Mouse (Mus musculus) B cell, adult 2 months (primary cell): ENCODE results near the gene Shmt2.

ENCODE experiments used
- DNase-seq, 2 experiments: peaks; one replicate each; pipeline ENCODE4 v3.0.0; 2022

Gene Shmt2

DNA sequence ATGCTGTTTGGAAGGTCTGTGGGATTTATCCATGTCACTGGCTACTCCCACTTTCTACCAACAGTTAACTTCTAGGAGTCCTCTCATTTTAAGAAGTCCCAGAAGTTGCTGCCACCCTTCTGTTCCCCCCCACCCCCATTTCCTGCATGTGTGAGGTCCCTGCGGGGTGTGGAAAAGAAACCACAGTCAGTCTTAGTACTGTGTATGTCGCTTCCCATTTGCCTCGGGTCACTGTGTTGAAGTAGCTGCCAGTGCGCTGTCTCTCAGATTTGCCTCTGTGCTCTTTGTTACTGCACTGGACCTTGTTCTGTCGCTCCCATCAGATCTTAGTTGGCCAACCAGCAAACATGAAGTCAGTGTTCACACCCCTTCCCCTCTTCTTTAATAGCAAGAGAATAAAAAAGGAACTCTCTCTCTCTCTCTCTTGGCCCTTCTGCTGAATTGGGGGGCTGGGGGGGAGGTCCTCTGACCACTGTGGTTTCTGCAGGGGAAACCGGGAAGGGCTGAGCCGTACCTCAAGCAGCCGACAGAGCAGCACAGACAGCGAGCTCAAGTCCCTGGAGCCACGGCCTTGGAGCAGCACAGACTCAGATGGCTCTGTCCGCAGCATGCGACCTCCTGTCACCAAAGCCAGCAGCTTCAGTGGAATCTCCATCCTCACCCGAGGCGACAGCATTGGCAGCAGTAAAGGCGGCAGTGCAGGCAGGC lies 50.8 kb downstream of the Shmt2 start:
- DNase-seq = no peak
